In genomic region chr12:108765751-108766221, GRCm38 (mm10) we compare ENCODE assay signal across 8 mouse cellular contexts. TPM values are rescaled to one million over a fixed set of nuclear protein-coding genes. Genes with fewer than 3 reads are reported as not detected.
A peak's percentile ranks its signal among the peaks of the same experiment; 100 is the strongest.
DNase-seq lines count a peak whose midpoint lies in the region; ATAC-seq and TF ChIP-seq lines count a peak whose summit lies in the region.

No protein-coding gene starts in this region.

- TF ChIP-seq CTCF in liver, postnatal 0 days (IDR thresholded peaks at IDR 0.05; ENCODE audit: low read depth), result no peak

- peak overlapping the region; percentile 62 for H3K4me2 ChIP-seq in intestine, embryonic 15.5 days (replicated peaks)
- peak overlapping the region; percentile 74 for H3K4me2 ChIP-seq in liver, postnatal 0 days (ENCODE audit: low read depth, low read length)
- H3K4me2 ChIP-seq in neural tube, embryonic 12.5 days (replicated peaks), result peak overlapping the region; percentile 53

- H3K9me3 ChIP-seq in intestine, embryonic 15.5 days, result no peaks in the 10 kb centered on the region
- no peaks in the 10 kb centered on the region for H3K9me3 ChIP-seq in liver, postnatal 0 days (ENCODE audit: low read length)
- no peaks in the 10 kb centered on the region for H3K9me3 ChIP-seq in neural tube, embryonic 12.5 days

- no peaks in the 10 kb centered on the region for H3K36me3 ChIP-seq in intestine, embryonic 15.5 days
- no peaks in the 10 kb centered on the region for H3K36me3 ChIP-seq in liver, postnatal 0 days (replicated peaks; ENCODE audit: insufficient read depth, low read length)
- H3K36me3 ChIP-seq in neural tube, embryonic 12.5 days, result no peaks in the 10 kb centered on the region

- 9% methylated on average over 14 of the region's 14 CpGs for WGBS in intestine, embryonic 15.5 days
- 9% methylated on average over 14 of the region's 14 CpGs for WGBS in liver, postnatal 0 days (ENCODE audit: insufficient replicate concordance)
- 30% methylated on average over 14 of the region's 14 CpGs for WGBS in neural tube, embryonic 12.5 days

- H3K27me3 ChIP-seq in intestine, embryonic 15.5 days (replicated peaks), result no peaks in the 10 kb centered on the region
- H3K27me3 ChIP-seq in liver, postnatal 0 days (ENCODE audit: insufficient read depth, low read length), result no peaks in the 10 kb centered on the region
- no peaks in the 10 kb centered on the region for H3K27me3 ChIP-seq in neural tube, embryonic 12.5 days (replicated peaks)

- peak; percentile 68 for ATAC-seq in common myeloid progenitor, adult 5-6 weeks (replicated peaks; ENCODE audit: low read depth, poor library complexity, severe bottlenecking)
- peak; percentile 73 for ATAC-seq in intestine, embryonic 15.5 days
- ATAC-seq in liver, postnatal 0 days, result peak; percentile 66
- ATAC-seq in neural tube, embryonic 12.5 days (ENCODE audit: low FRiP score, low read depth), result no peak

- H3K4me3 ChIP-seq in intestine, embryonic 15.5 days (replicated peaks), result peak overlapping the region; percentile 33
- peak overlapping the region; percentile 46 for H3K4me3 ChIP-seq in liver, postnatal 0 days (ENCODE audit: low read depth, low read length)
- H3K4me3 ChIP-seq in neural tube, embryonic 12.5 days, result 0 out of 2 replicates have a peak overlapping the region, but pooled peaks have one; percentile 5

- peaks cover 22% of the 10 kb centered on the region for H3K4me1 ChIP-seq in intestine, embryonic 15.5 days (replicated peaks)
- H3K4me1 ChIP-seq in liver, postnatal 0 days (ENCODE audit: insufficient read depth), result peaks cover 43% of the 10 kb centered on the region
- H3K4me1 ChIP-seq in neural tube, embryonic 12.5 days, result peaks cover 12% of the 10 kb centered on the region; the same call in 1 of the 2 replicates

- DNase-seq in 3T3-L1 (ENCODE audit: low read depth, low spot score), result peak; percentile 49
- DNase-seq in T-cell, adult 2 months (ENCODE audit: low spot score), result peak; percentile 89
- peak; percentile 50 to 82 for DNase-seq in gastrocnemius, postnatal 4 days (ENCODE audit: low spot score in 2 of 2)
- DNase-seq in liver, postnatal 0 days, result peak; percentile 83
- peak; percentile 82 for DNase-seq in thymus, postnatal 25 days

- peak; percentile 52; the same call in 1 of the 2 replicates for TF ChIP-seq EP300 in liver, postnatal 0 days (IDR thresholded peaks at IDR 0.05; ENCODE audit: low read depth)

- peak overlapping the region; percentile 43 for H3K9ac ChIP-seq in intestine, embryonic 15.5 days
- peak overlapping the region; percentile 56 for H3K9ac ChIP-seq in liver, postnatal 0 days (replicated peaks)
- peak overlapping the region; percentile 21; the same call in 1 of the 2 replicates for H3K9ac ChIP-seq in neural tube, embryonic 12.5 days

- peak overlapping the region; percentile 72 for H3K27ac ChIP-seq in intestine, embryonic 15.5 days
- H3K27ac ChIP-seq in liver, postnatal 0 days (ENCODE audit: low read depth), result peak overlapping the region; percentile 95
- H3K27ac ChIP-seq in neural tube, embryonic 12.5 days, result no peak overlapping the region

RNA-seq across cellular contexts. Expression of gene Yy1, which starts 27.0 kb away (rescaled TPM):
- total RNA-seq in common myeloid progenitor, adult 5-6 weeks (2017), result 65.9 and 74.4 TPM in 2 replicates
- 10 to 100 TPM; 36.7 to 43.8 TPM for total RNA-seq in gastrocnemius, postnatal 4 days (2021)
- 15.3 and 15.7 TPM in 2 replicates for polyA plus RNA-seq in intestine, embryonic 15.5 days (2015; fragmentation: Nextera tagmentation; extraction: Ambion mirVana)
- polyA plus RNA-seq in liver, postnatal 0 days (2015; fragmentation: Nextera tagmentation; extraction: Ambion mirVana), result 5.3 and 5.9 TPM in 2 replicates
- polyA plus RNA-seq in neural tube, embryonic 12.5 days (2016; fragmentation: Nextera tagmentation; extraction: Ambion mirVana), result 18.4 and 19.8 TPM in 2 replicates
